Mouse (Mus musculus): ENCODE measurements at regions not wholly inside any gene's neighbourhood (a gene's known extent, or its start where the extent isn't known, plus 50 kb on each side); places are given as distances from the start of the nearest gene placed in this dataset.

GRCm38 (mm10) chr1:128734857-128735256, 142.8 kb upstream of the Cxcr4 start:
- DNase-seq (ENCODE audit: low spot score): no peak

GRCm38 (mm10) chr1:128731445-128731844, 139.4 kb upstream of the Cxcr4 start:
- DNase-seq (ENCODE audit: low spot score): no peak

GRCm38 (mm10) chr1:128724433-128725091, 132.5 kb upstream of the Cxcr4 start:
- DNase-seq (ENCODE audit: low spot score): no peak

GRCm38 (mm10) chr1:128723843-128724242, 131.8 kb upstream of the Cxcr4 start:
- no peak for DNase-seq (ENCODE audit: low spot score)

GRCm38 (mm10) chr1:128722061-128722471, 130.0 kb upstream of the Cxcr4 start:
- no peak for DNase-seq (ENCODE audit: low spot score)

- no peak for DNase-seq (ENCODE audit: low spot score)
Measured at GRCm38 (mm10) chr1:128714843-128715242, 122.8 kb upstream of the Cxcr4 start.

- peak; percentile 21 for DNase-seq (ENCODE audit: low spot score)
Measured at GRCm38 (mm10) chr1:128712876-128713275, 120.8 kb upstream of the Cxcr4 start.

- DNase-seq (ENCODE audit: low spot score): no peak
Measured at GRCm38 (mm10) chr1:128711121-128711520, 119.0 kb upstream of the Cxcr4 start.

- no peak for DNase-seq (ENCODE audit: low spot score)
Measured at GRCm38 (mm10) chr1:128707747-128708146, 115.7 kb upstream of the Cxcr4 start.

- no peak for DNase-seq (ENCODE audit: low spot score)
Measured at GRCm38 (mm10) chr1:128706167-128706566, 114.1 kb upstream of the Cxcr4 start.

GRCm38 (mm10) chr1:128705071-128705503, 113.0 kb upstream of the Cxcr4 start:
- DNase-seq (ENCODE audit: low spot score): peak; percentile 3

- DNase-seq (ENCODE audit: low spot score): no peak
Measured at GRCm38 (mm10) chr1:128701326-128701725, 109.2 kb upstream of the Cxcr4 start.

- DNase-seq (ENCODE audit: low spot score): no peak
Measured at GRCm38 (mm10) chr1:128697962-128698361, 105.9 kb upstream of the Cxcr4 start.

GRCm38 (mm10) chr1:128695936-128696335, 103.8 kb upstream of the Cxcr4 start:
- peak; percentile 33 for DNase-seq (ENCODE audit: low spot score)

- DNase-seq (ENCODE audit: low spot score): no peak
Measured at GRCm38 (mm10) chr1:128692799-128693198, 100.7 kb upstream of the Cxcr4 start.

GRCm38 (mm10) chr1:128692313-128692712, 100.2 kb upstream of the Cxcr4 start:
- DNase-seq (ENCODE audit: low spot score): no peak

GRCm38 (mm10) chr1:128687236-128687927, 95.3 kb upstream of the Cxcr4 start:
- DNase-seq (ENCODE audit: low spot score): no peak

GRCm38 (mm10) chr1:128685467-128686137, 93.5 kb upstream of the Cxcr4 start:
- DNase-seq (ENCODE audit: low spot score): no peak

- no peak for DNase-seq (ENCODE audit: low spot score)
Measured at GRCm38 (mm10) chr1:128682942-128683341, 90.8 kb upstream of the Cxcr4 start.

GRCm38 (mm10) chr1:128681261-128681660, 89.2 kb upstream of the Cxcr4 start:
- DNase-seq (ENCODE audit: low spot score): no peak

- no peak for DNase-seq (ENCODE audit: low spot score)
Measured at GRCm38 (mm10) chr1:128680538-128680937, 88.4 kb upstream of the Cxcr4 start.

- no peak for DNase-seq (ENCODE audit: low spot score)
Measured at GRCm38 (mm10) chr1:128680012-128680411, 87.9 kb upstream of the Cxcr4 start.

All from thymus, postnatal 0 days (tissue).